Mouse (Mus musculus): ENCODE measurements around the gene Ablim1.

DNA sequence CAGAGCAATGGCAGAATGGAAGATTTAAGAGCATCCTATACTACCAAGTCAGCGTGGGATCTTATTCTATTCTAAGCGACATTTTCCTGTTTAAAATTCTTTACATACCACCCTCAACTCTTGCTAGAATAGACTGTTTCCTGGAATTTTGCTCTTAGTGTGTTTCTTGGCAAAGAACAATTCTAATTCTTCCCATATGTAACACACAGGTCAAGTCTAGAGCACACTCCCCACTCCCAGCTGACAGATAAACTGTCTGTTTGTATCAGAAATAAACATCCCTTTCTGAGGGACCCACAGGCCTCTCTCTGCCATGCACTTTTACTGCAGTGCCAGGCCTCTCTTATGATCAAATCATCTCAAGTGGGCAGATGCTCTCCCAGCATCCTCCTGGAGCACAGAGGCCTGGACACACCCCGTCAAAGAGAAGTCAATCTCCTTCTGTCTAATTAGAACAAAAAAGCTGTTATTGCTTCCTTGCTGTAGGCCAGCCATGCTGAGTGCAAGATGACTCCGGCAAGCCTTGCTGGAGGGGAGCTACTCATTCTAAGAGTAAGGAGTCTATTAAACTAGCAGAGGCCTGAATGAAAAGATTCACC is 211.3 kb downstream of the Ablim1 start:
- TF ChIP-seq POLR2A (IDR thresholded peaks at IDR 0.05; ENCODE audit: insufficient read depth, low read depth, low read length) (no peak), CTCF (IDR thresholded peaks at IDR 0.05; ENCODE audit: insufficient read depth, low read depth, low read length) (no peak)
